Mouse (Mus musculus) forebrain, embryonic 14.5 days (tissue): ENCODE results near the gene Ralgapa1. TPM values are rescaled to one million over a fixed set of nuclear protein-coding genes. Genes with fewer than 3 reads are reported as not detected.

ENCODE experiments used
- ATAC-seq: fragments of 200-750 bp; cut with Nextera tagmentation; 2 replicates; pipeline ENCODE4 v1.8.0; 2017; ENCODE audit warnings: mild to moderate bottlenecking, moderate library complexity
- DNase-seq: peaks from one replicate; pipeline ENCODE4 v3.0.0-alpha.2; 2015; ENCODE audit warnings: low spot score
- H3K27ac ChIP-seq: fragments of 300-500 bp; sonication (generic); 2 replicates; pipeline ENCODE4 v1.5.1; 2014; ENCODE audit warnings: low read depth, mild to moderate bottlenecking, control low read depth, low read length, moderate library complexity
- H3K27me3 ChIP-seq: fragments of 300-500 bp; sonication (generic); replicated peaks from 2 replicates; pipeline ENCODE4 v1.6.1; 2014; ENCODE audit warnings: low read length, control low read depth, mixed read lengths; ENCODE audit not compliant: control insufficient read depth, insufficient read depth
- H3K36me3 ChIP-seq: fragments of 300-500 bp; sonication (generic); 2 replicates; pipeline ENCODE4 v1.6.1; 2014; ENCODE audit warnings: low read length, control low read depth; ENCODE audit not compliant: control insufficient read depth, insufficient read depth
- H3K4me1 ChIP-seq: fragments of 300-500 bp; sonication (generic); 2 replicates; pipeline ENCODE4 v1.6.1; 2014; ENCODE audit warnings: antibody characterized with exemption, low read length, control low read depth; ENCODE audit not compliant: control insufficient read depth, insufficient read depth
- H3K4me2 ChIP-seq: fragments of 300-500 bp; sonication (generic); 2 replicates; pipeline ENCODE4 v1.6.1; 2014; ENCODE audit warnings: mild to moderate bottlenecking, control low read depth, low read length
- H3K4me3 ChIP-seq: fragments of 300-500 bp; sonication (generic); 2 replicates; pipeline ENCODE4 v1.5.1; 2014; ENCODE audit warnings: low read depth, low read length, control low read depth
- H3K9ac ChIP-seq: fragments of 300-500 bp; sonication (generic); 2 replicates; pipeline ENCODE4 v1.6.1; 2014; ENCODE audit warnings: mild to moderate bottlenecking, low read length, control low read depth, moderate library complexity
- H3K9me3 ChIP-seq: fragments of 300-500 bp; sonication (generic); replicated peaks from 2 replicates; pipeline ENCODE4 v1.6.1; 2016; ENCODE audit warnings: low read length, control low read depth, mixed read lengths; ENCODE audit not compliant: control insufficient read depth
- WGBS: fragments of 180-500 bp; shearing (Covaris S2); extraction: QIAGEN DNeasy Blood & Tissue Kit; methylation state at CpG from one replicate; pipeline ENCODE4 v1.1.7; 2014; 5-methylcytosine and 5-hydroxymethylcytosine counted together
- polyA plus RNA-seq: library from polyadenylated mRNA; unstranded; fragments of >200 nt; fragmentation: Nextera tagmentation; extraction: Ambion mirVana; gene quantifications from 2 replicates; pipeline ENCODE4 v1.2.1, GENCODE M21; 2014

The Ralgapa1 gene
- polyA plus RNA-seq, result 16.6 and 22.2 TPM in 2 replicates

DNA sequence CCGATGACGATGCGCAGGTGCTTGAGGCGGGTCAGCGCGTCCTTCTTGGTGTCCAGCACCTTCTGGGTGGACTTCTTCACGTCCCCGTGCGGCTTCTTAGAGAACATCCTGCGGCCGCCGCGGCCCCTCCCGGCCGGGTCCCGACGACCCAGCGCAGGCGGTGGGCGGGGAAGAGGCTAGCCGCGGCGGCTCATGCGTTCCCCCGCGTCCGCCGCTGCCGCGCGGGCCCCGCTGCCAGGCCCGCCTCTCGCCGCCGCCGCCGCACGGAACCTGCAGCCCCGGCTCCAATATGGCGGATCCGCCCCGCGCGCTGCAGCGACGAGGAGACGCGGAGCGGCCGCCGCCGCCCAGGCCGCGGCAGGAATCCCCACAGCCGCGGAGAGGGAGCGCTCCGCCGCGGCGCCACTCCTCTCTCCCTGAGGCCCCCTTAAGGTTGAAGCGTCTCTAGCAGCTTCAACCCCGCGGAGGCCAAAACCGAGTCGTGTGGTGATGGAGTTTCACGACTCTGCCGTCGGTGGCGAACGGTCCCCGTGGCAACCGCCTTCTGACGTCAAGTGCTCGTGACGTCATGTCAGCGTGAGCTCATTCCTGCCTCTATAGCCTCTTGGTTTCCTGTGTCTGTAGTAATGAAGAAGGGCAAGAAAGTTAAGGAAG is at the start of gene Ralgapa1:
TSS of gene Ralgapa1 (minus strand) at position 507 of the 654 bp plus-strand sequence.
- Histone ChIP-seq H3K9ac (peak within 1 kb of the TSS; percentile 91), H3K9me3 (no peaks in the 10 kb centered on the region)
- ATAC-seq, result peak; percentile 96

DNA sequence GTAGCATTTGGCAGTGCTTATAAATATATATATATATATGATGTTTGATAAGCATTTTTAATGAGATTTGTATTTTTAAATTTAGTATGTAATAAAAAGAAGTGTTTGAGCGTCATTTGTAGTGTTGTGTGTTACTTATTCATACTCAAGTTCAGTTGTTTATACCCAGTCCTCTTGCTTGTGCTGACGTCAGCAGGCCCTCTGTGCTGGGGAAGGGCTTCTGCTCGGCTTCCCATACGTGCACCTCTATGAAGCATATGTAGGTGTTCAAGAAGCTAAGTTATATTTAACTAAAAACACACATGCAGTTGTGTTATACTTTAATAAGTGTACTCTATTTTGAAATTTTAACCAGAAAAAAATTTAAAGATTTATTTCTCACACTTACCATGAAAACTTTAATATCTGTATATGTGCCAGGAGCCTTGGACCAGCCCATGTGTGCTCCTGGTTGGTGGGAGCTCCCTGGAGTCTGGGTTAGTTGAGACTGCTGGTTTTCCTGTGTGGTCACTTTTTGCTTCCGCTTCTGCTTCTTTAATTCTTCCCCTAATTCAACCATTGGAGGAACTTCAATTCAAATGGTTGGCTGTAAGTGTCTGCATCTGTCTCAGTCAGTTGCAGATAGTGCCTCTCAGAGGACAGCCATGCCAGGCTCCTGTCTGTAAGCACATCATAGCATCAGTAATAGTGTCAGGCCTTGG is 48.8 kb upstream of the Ralgapa1 start:
- Histone ChIP-seq H3K36me3 (peaks cover 45% of the 10 kb centered on the region), H3K9me3 (no peaks in the 10 kb centered on the region), H3K27me3 (no peaks in the 10 kb centered on the region), H3K9ac (no peak overlapping the region), H3K4me2 (no peak overlapping the region), H3K4me3 (no peak overlapping the region), H3K27ac (no peak overlapping the region), H3K4me1 (no peaks in the 10 kb centered on the region)
- DNase-seq (no peak), ATAC-seq (no peak)
- WGBS, result 95% methylated on average over 5 of the region's 5 CpGs

More for the DNA sequence above, at the start of gene Ralgapa1:
- peak within 1 kb of the TSS; percentile 87 for H3K4me3 ChIP-seq
- under 1% methylated on average over 69 of the region's 78 CpGs for WGBS
- H3K27ac ChIP-seq, result peak within 1 kb of the TSS; percentile 95
- H3K4me2 ChIP-seq, result peak within 1 kb of the TSS; percentile 73
- peaks cover 8% of the 10 kb centered on the region for H3K4me1 ChIP-seq
- H3K36me3 ChIP-seq, result no peaks in the 10 kb centered on the region
- DNase-seq, result peak; percentile 97
- no peaks in the 10 kb centered on the region for H3K27me3 ChIP-seq

DNA sequence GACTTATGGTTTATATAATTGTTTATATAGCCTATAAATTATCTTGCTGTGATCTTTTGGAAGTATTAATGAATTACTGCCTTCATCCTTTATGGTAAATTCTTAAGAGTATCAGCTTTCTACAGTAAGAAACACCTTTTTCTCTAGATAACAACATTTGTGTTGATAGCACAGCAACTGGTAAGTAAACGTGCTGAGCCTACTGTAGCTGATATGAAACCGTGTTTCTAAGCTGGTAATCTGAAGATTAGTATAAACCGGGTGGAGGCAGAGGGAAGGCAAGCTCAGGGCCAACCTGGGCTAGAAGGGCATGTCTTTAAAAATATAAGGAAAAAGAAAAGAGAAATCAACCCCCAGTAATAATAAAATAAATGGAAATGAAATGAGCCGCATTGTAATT is 46.8 kb upstream of the Ralgapa1 start:
- Histone ChIP-seq H3K4me2 (no peak overlapping the region), H3K4me3 (no peak overlapping the region), H3K36me3 (peaks cover 51% of the 10 kb centered on the region), H3K4me1 (no peaks in the 10 kb centered on the region), H3K9me3 (no peaks in the 10 kb centered on the region), H3K27me3 (no peaks in the 10 kb centered on the region), H3K27ac (no peak overlapping the region), H3K9ac (no peak overlapping the region)
- ATAC-seq, result no peak
- WGBS, result 93% methylated on average over 4 of the region's 4 CpGs
- no peak for DNase-seq

DNA sequence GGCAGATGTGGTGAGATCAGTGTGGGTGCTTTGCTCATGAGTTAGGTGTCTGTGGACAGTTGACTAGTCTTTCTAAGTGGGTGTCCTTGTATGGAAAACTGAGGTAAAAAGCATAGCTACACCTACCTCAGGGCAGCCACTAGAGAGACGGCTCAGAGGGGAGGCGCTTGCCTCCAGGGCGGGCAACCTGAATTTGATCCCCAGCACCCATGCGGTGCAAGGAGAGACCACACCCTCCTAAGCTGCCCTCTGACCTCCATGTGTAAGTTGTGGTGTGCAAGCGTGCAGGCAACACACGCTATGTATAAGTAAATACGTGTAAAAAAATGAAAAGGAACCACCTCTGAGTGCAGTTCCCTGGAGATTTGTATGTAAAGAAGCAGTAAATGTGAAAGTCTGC is 39.7 kb upstream of the Ralgapa1 start:
- Histone ChIP-seq H3K27me3 (no peaks in the 10 kb centered on the region), H3K9ac (no peak overlapping the region), H3K36me3 (peaks cover 46% of the 10 kb centered on the region), H3K4me1 (no peaks in the 10 kb centered on the region), H3K27ac (no peak overlapping the region), H3K9me3 (0 out of 2 replicates have a peak, but pooled peaks cover 13% of the 10 kb centered on the region), H3K4me3 (no peak overlapping the region), H3K4me2 (no peak overlapping the region)
- ATAC-seq (no peak), DNase-seq (no peak)
- WGBS, result 95% methylated on average over 7 of the region's 7 CpGs

DNA sequence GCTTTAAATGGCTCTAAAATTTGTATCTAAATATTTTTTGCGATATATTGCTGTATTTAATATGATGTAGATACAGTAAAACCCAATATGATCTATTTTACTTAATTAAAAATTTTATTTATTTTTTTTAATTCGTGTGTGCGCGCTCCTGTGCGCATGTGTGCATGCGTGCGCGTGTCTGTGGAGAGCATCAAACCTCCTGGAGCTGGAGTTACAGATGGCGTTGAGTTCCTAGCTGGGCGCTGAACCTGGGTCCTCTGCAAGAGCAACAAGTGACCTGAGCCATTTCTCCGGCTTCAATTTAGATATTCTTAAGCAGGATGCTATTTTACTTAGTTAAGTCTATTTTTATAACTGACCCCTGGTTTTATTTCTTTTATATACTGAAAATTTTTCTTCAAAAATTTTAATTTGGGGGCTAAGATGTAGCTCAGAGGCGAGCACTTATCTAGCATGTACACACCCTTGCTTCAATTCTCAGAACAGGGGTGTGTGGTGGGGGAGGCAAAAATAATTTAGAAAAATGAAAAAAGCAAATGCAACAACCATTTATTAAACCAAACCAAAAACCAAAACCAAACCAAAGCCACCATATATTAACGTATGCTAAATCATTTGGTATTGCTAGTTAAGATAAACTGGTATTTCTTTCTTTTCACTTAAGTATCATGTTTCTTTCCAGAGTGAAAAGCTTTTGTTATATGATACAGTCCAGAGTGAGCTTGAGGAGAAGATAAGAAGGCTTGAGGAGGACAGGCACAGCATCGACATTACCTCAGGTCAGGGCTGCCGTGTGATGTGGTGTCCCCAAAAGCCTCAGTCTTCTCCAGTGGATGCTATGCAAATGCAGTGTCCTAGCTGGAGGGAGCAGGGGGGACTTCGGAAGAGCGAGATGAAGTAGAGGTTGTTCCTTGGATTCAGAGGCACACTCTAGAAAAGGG is 38.7 kb upstream of the Ralgapa1 start:
- no peak for ATAC-seq

DNA sequence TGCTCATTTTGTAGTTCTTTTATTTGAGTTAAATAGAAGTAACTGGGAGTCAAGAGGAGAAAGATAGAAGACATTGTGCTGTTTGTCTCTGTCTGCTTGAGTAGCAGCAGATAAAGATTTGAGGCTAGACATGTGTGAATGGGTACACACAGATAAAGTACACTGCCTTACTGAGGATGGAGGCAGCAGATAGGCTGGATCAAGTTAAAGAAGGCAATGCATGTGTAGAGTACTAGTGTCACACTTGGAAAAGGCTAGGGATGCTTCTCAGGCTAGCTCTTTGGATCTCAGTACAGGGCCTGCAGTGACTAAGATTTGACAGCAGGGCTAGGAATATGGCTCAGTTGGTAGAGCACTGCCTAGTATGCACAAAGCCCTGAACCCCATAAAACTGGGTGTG is 29.7 kb upstream of the Ralgapa1 start:
- no peak overlapping the region for H3K9ac ChIP-seq
- ATAC-seq (no peak), DNase-seq (no peak)
- no peaks in the 10 kb centered on the region for H3K4me1 ChIP-seq
- peaks cover 35% of the 10 kb centered on the region for H3K36me3 ChIP-seq
- 0 out of 2 replicates have a peak, but pooled peaks cover 1% of the 10 kb centered on the region for H3K9me3 ChIP-seq
- H3K4me2 ChIP-seq, result no peak overlapping the region
- no peaks in the 10 kb centered on the region for H3K27me3 ChIP-seq
- H3K4me3 ChIP-seq, result no peak overlapping the region
- H3K27ac ChIP-seq, result no peak overlapping the region

More for the DNA sequence above, 38.7 kb upstream of the Ralgapa1 start:
- Histone ChIP-seq H3K4me3 (no peak overlapping the region), H3K36me3 (peaks cover 41% of the 10 kb centered on the region), H3K9me3 (0 out of 2 replicates have a peak, but pooled peaks cover 14% of the 10 kb centered on the region), H3K9ac (no peak overlapping the region), H3K4me1 (no peaks in the 10 kb centered on the region), H3K4me2 (no peak overlapping the region), H3K27me3 (no peaks in the 10 kb centered on the region), H3K27ac (no peak overlapping the region)
- 96% methylated on average over 17 of the region's 17 CpGs for WGBS
- no peak for DNase-seq

DNA sequence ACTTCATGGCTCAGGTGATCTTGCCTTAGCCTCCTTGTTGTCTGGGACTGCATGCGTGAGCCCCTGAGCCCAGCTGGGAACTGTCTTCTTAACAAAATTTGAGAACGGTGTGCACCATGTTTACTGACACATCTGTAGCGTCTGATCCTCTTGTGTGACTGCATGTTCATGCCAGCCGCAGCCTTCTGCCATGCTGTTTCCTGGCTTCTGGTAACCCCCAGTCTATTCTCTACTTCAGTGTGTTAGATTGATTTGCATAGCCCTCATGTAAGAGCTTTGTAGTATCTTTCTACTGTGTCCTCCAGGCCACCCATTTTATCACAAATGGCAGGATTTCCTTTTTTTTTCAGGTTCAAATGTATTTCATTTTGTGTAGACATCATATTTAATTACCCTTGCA is 26.9 kb upstream of the Ralgapa1 start:
- Histone ChIP-seq H3K27ac (no peak overlapping the region), H3K4me2 (no peak overlapping the region), H3K27me3 (no peaks in the 10 kb centered on the region), H3K9me3 (no peaks in the 10 kb centered on the region), H3K9ac (no peak overlapping the region), H3K4me3 (no peak overlapping the region), H3K36me3 (peaks cover 37% of the 10 kb centered on the region), H3K4me1 (no peaks in the 10 kb centered on the region)
- WGBS, result 91% methylated on average over 4 of the region's 4 CpGs
- no peak for DNase-seq
- ATAC-seq, result no peak

DNA sequence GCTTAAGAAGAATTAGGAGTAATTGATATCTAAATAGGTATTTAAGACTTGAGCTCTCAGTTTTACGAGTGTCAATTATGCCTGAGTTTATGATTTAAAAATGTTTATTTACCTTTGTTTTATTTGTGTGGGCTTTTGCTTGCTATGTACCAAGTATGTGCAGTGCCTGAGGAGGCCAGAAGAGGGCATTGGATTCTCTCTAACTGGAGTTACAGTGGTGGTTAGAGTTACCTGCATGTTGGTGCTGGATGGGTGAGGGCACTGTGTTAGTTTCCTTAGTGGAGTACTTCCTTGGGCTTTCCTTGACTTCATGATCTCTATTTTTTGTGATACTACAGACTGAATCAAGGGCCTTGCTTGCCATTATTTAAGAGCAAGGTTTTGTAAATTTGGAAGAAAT is 25.8 kb upstream of the Ralgapa1 start:
- H3K27ac ChIP-seq, result no peak overlapping the region
- no peaks in the 10 kb centered on the region for H3K4me1 ChIP-seq
- H3K36me3 ChIP-seq, result peaks cover 42% of the 10 kb centered on the region
- ATAC-seq (0 out of 2 replicates have a peak, but pooled peaks have one; percentile 40), DNase-seq (peak; percentile 52)
- no peak overlapping the region for H3K4me3 ChIP-seq
- H3K9me3 ChIP-seq, result no peaks in the 10 kb centered on the region
- H3K27me3 ChIP-seq, result no peaks in the 10 kb centered on the region
- no peak overlapping the region for H3K9ac ChIP-seq
- no peak overlapping the region for H3K4me2 ChIP-seq
- WGBS, result 66% methylated on average over 1 of the region's 1 CpGs
